In genomic region chr14:116925691-116926403, GRCm38 (mm10) we compare ENCODE assay signal across 8 mouse cellular contexts. TPM values are rescaled to one million over a fixed set of nuclear protein-coding genes. Genes with fewer than 3 reads are reported as not detected.
DNase-seq lines count a peak whose midpoint lies in the region; ATAC-seq and TF ChIP-seq lines count a peak whose summit lies in the region.

No protein-coding gene starts in this region.

- TF ChIP-seq POLR2A in kidney, adult 2 months (IDR thresholded peaks at IDR 0.05; ENCODE audit: low read depth, low read length) = no peak

- peak overlapping the region; percentile 66 for H3K4me2 ChIP-seq in embryonic facial prominence, embryonic 11.5 days (ENCODE audit: low read depth, low read length)
- H3K4me2 ChIP-seq in lung, embryonic 16.5 days (ENCODE audit: low read depth, low read length) = peak overlapping the region; percentile 84

- no peaks in the 10 kb centered on the region for H3K4me1 ChIP-seq in embryonic facial prominence, embryonic 11.5 days (ENCODE audit: control insufficient read depth, insufficient read depth, low read length)
- H3K4me1 ChIP-seq in kidney, adult 2 months (ENCODE audit: control insufficient read depth, insufficient read depth, low read length) = no peaks in the 10 kb centered on the region
- H3K4me1 ChIP-seq in lung, embryonic 16.5 days (replicated peaks; ENCODE audit: control insufficient read depth, insufficient read depth, low read length) = peaks cover 11% of the 10 kb centered on the region

- no peaks in the 10 kb centered on the region for H3K36me3 ChIP-seq in embryonic facial prominence, embryonic 11.5 days (replicated peaks; ENCODE audit: control insufficient read depth, insufficient read depth, low read depth, low read length)
- H3K36me3 ChIP-seq in kidney, adult 2 months (ENCODE audit: control insufficient read depth, insufficient read depth, low read length) = no peaks in the 10 kb centered on the region
- H3K36me3 ChIP-seq in lung, embryonic 16.5 days (ENCODE audit: control insufficient read depth, insufficient read depth, low read length) = no peaks in the 10 kb centered on the region

- H3K9ac ChIP-seq in embryonic facial prominence, embryonic 11.5 days (replicated peaks; ENCODE audit: low read length) = peak overlapping the region; percentile 98
- H3K9ac ChIP-seq in lung, embryonic 16.5 days (ENCODE audit: low read length) = peak overlapping the region; percentile 67

- ATAC-seq in embryonic facial prominence, embryonic 11.5 days (replicated peaks; ENCODE audit: insufficient number of reproducible peaks, low FRiP score, low TSS enrichment, low read depth) = peak; percentile 55
- ATAC-seq in lung, embryonic 16.5 days (ENCODE audit: low read depth) = peak; percentile 41
- no peak for ATAC-seq in activated CD4-positive, CD25-positive, alpha-beta regulatory T cell, adult 4 months

- peak overlapping the region; percentile 98 for H3K27ac ChIP-seq in embryonic facial prominence, embryonic 11.5 days (replicated peaks; ENCODE audit: low read depth, low read length)
- H3K27ac ChIP-seq in kidney, adult 2 months (ENCODE audit: insufficient read depth, low read depth, low read length) = no peak overlapping the region
- H3K27ac ChIP-seq in lung, embryonic 16.5 days (ENCODE audit: low read length) = peak overlapping the region; percentile 81

- no peaks in the 10 kb centered on the region for H3K27me3 ChIP-seq in embryonic facial prominence, embryonic 11.5 days (ENCODE audit: control insufficient read depth, insufficient read depth, low read length)
- no peaks in the 10 kb centered on the region for H3K27me3 ChIP-seq in kidney, adult 2 months (replicated peaks; ENCODE audit: control insufficient read depth, insufficient read depth, low read length)
- H3K27me3 ChIP-seq in lung, embryonic 16.5 days (ENCODE audit: control insufficient read depth, insufficient read depth, low read depth, low read length) = no peaks in the 10 kb centered on the region

- under 1% methylated on average over 58 of the region's 58 CpGs for WGBS in embryonic facial prominence, embryonic 11.5 days
- under 1% methylated on average over 58 of the region's 58 CpGs for WGBS in kidney, adult 2 months
- WGBS in lung, embryonic 16.5 days = under 1% methylated on average over 58 of the region's 58 CpGs

- peak overlapping the region; percentile 88 for H3K4me3 ChIP-seq in embryonic facial prominence, embryonic 11.5 days (ENCODE audit: low read depth, low read length)
- peak overlapping the region; percentile 58 for H3K4me3 ChIP-seq in kidney, adult 2 months (ENCODE audit: insufficient read depth, low read depth, low read length)
- peak overlapping the region; percentile 67 for H3K4me3 ChIP-seq in lung, embryonic 16.5 days (ENCODE audit: low read length)

- no peak for TF ChIP-seq CTCF in kidney, adult 2 months (conservative IDR thresholded peaks at IDR 0.05; ENCODE audit: insufficient read depth, insufficient read length, low read depth, low read length)

- DNase-seq in 3T3-L1 (ENCODE audit: low read depth, low spot score) = peak; percentile 57
- peak; percentile 12 for DNase-seq in adrenal gland, adult 8-10 months
- peak; percentile 70 for DNase-seq in embryonic facial prominence, embryonic 11.5 days (ENCODE audit: low spot score)
- peak; percentile 13 for DNase-seq in heart, adult 8-10 months (ENCODE audit: low spot score)
- DNase-seq in kidney, adult 2 months = peak; percentile 32
- peak; percentile 40 for DNase-seq in ovary, postnatal 36 days (ENCODE audit: low spot score)

- H3K9me3 ChIP-seq in embryonic facial prominence, embryonic 11.5 days (replicated peaks; ENCODE audit: control insufficient read depth, low read length) = no peaks in the 10 kb centered on the region
- no peaks in the 10 kb centered on the region for H3K9me3 ChIP-seq in lung, embryonic 16.5 days (ENCODE audit: control insufficient read depth, low read length)

RNA-seq across cellular contexts. Expression of gene Gpc6, which starts 0.7 kb away (rescaled TPM):
- 10 to 100 TPM; 12.2 to 13.8 (median 13.0) TPM for total RNA-seq in adrenal gland, adult 8-10 months (2022)
- 34.9 and 37.4 TPM in 2 replicates for polyA plus RNA-seq in embryonic facial prominence, embryonic 11.5 days (2014; fragmentation: Nextera tagmentation; extraction: Ambion mirVana)
- total RNA-seq in heart, adult 8-10 months (2022) = 10 to 100 TPM in 2 of 4 experiments, 1 to 10 TPM in 2; 7.7 to 10.5 (median 9.2) TPM
- 3.4 and 3.8 TPM in 2 replicates for polyA plus RNA-seq in kidney, adult 2 months (2012; rRNA removed)
- 25.6 and 26.1 TPM in 2 replicates for polyA plus RNA-seq in lung, embryonic 16.5 days (2015; fragmentation: Nextera tagmentation; extraction: Ambion mirVana)
- not detected for polyA plus RNA-seq in activated CD4-positive, CD25-positive, alpha-beta regulatory T cell, adult 4 months (2017; shearing (Covaris generic))

Comparison
In these comparisons a context has a peak if more than half of its experiments do, and no peak if none do; other contexts are left out.
1. DNase-seq: peak in every context shown above with its lines; median percentile 70 in embryonic facial prominence, embryonic 11.5 days; 57 in 3T3-L1; 40 in ovary, postnatal 36 days; 32 in kidney, adult 2 months; 13 in heart, adult 8-10 months; 12 in adrenal gland, adult 8-10 months.